In genomic region chr11:65918480-65919236, GRCm38 (mm10) we compare ENCODE assay signal across 15 mouse cellular contexts.
DNase-seq lines count a peak whose midpoint lies in the region; ATAC-seq and TF ChIP-seq lines count a peak whose summit lies in the region.
"Had no signal": no experiment of that assay in that cellular context is flagged by ENCODE, and none has a peak within 500 bp of the region (broad histone marks: within the 10 kb centered on the region; RNA-seq: fewer than 3 reads in every experiment).

No protein-coding gene starts in this region.

- TF ChIP-seq CTCF in E14TG2a.4 (conservative IDR thresholded peaks at IDR 0.05; ENCODE audit: low read length): peak; percentile 21; the same call in 1 of the 2 replicates

- DNase-seq in frontal cortex, postnatal 14 days (ENCODE audit: low spot score in 2 of 2): no peak
- DNase-seq in left cerebral cortex, postnatal 25 days (ENCODE audit: low spot score in 2 of 2): peak; percentile 4 to 19
- DNase-seq in left cerebral cortex, adult 11 months (ENCODE audit: low spot score): no peak
- peak; percentile 17 for DNase-seq in embryo, embryonic 10 days (ENCODE audit: low spot score)
- DNase-seq in testis, postnatal 10 days (ENCODE audit: low spot score): no peak
- no peak for DNase-seq in heart, postnatal 25 days (ENCODE audit: low spot score)
- DNase-seq: adrenal gland, adult 2 months; B cell, adult 2 months; heart, adult 18-20 months; thymus, adult 2 months had no signal

- no peaks in the 10 kb centered on the region for H3K4me1 ChIP-seq in E14TG2a.4 (replicated peaks; ENCODE audit: low read depth, low read length)
- H3K4me1 ChIP-seq: embryonic facial prominence, embryonic 13.5 days; hindbrain, embryonic 15.5 days; kidney, embryonic 15.5 days had no signal

- intact Hi-C loops in left cerebral cortex, postnatal 25 days (cut with DNase I): no loop called here
- intact Hi-C loops in heart, postnatal 25 days (cut with DNase I): no loop called here

- ATAC-seq in frontal cortex, adult (ENCODE audit: low TSS enrichment): peak; percentile 74

- H3K4me3 ChIP-seq in E14TG2a.4 (replicated peaks; ENCODE audit: low read length): no peak overlapping the region
- H3K4me3 ChIP-seq: embryonic facial prominence, embryonic 13.5 days; hindbrain, embryonic 15.5 days; kidney, embryonic 15.5 days had no signal

- no peaks in the 10 kb centered on the region for H3K36me3 ChIP-seq in E14TG2a.4 (ENCODE audit: insufficient read depth, low read length)
- H3K36me3 ChIP-seq: embryonic facial prominence, embryonic 13.5 days; hindbrain, embryonic 15.5 days; kidney, embryonic 15.5 days had no signal

- H3K9me3 ChIP-seq in E14TG2a.4 (ENCODE audit: low read length): no peaks in the 10 kb centered on the region
- H3K9me3 ChIP-seq: embryonic facial prominence, embryonic 13.5 days; hindbrain, embryonic 15.5 days; kidney, embryonic 15.5 days had no signal

- no peaks in the 10 kb centered on the region for H3K27me3 ChIP-seq in E14TG2a.4 (ENCODE audit: insufficient read depth, low read length)
- H3K27me3 ChIP-seq: embryonic facial prominence, embryonic 13.5 days; hindbrain, embryonic 15.5 days; kidney, embryonic 15.5 days had no signal

Comparison
In these comparisons a context has a peak if more than half of its experiments do, and no peak if none do; other contexts are left out.
1. DNase-seq: peak in left cerebral cortex, postnatal 25 days (2 of 2) and embryo, embryonic 10 days (single experiment); none in frontal cortex, postnatal 14 days (0 of 2), left cerebral cortex, adult 11 months (single experiment), testis, postnatal 10 days (single experiment) and heart, postnatal 25 days (single experiment).